Mouse (Mus musculus) liver, adult 2 months (tissue): ENCODE measurements around the gene Stmn1.

ENCODE experiments used
- CTCF ChIP-seq: fragments of 200-500 bp; IDR thresholded peaks from 2 replicates; pipeline ENCODE4 v1.5.1; 2011; ENCODE audit warnings: low read depth, low read length, control low read depth
- POLR2A ChIP-seq: fragments of 200-500 bp; IDR thresholded peaks from 2 replicates; pipeline ENCODE4 v1.6.1; 2011; ENCODE audit warnings: low read length, control low read depth; ENCODE audit not compliant: insufficient read depth; ENCODE audit errors: extremely low read depth

GRCm38 (mm10) chr4:134482442-134482841, 14.3 kb downstream of the Stmn1 start:
- TF ChIP-seq CTCF (no peak), POLR2A (no peak)
